Mouse (Mus musculus) heart, postnatal 14 days (tissue): Measurements from ENCODE around the gene Pamr1. TPM values are rescaled to one million over a fixed set of nuclear protein-coding genes. Genes with fewer than 3 reads are reported as not detected.

Experiments used
- DNase-seq, 2 experiments: peaks; one replicate each; pipeline ENCODE4 v3.0.0; 2021 to 2022
- intact Hi-C: fragments of 180-260 bp; cut with DNase I; formaldehyde crosslinking; loops from one replicate; pipeline ENCODE4 v1.15.1; 2025
- total RNA-seq, 2 experiments: library from RNA; stranded (reverse); gene quantifications; 2 replicates each; pipeline ENCODE4 v1.2.3; 2021

Gene Pamr1
- total RNA-seq, 2 experiments from 2014 or later: 4.6 to 6.0 TPM

- DNase-seq: no peak
- intact Hi-C loops: loop anchor here (10.0 kb wide), 1 partner anchor 189 kb away; no protein-coding TSS in a partner anchor
Measured at GRCm38 (mm10) chr2:102595395-102596130, 45.8 kb downstream of the Pamr1 start.

- DNase-seq: no peak
- intact Hi-C loops: loop anchor here (10.0 kb wide), 1 partner anchor 186 kb away; no protein-coding TSS in a partner anchor
Measured at GRCm38 (mm10) chr2:102598911-102599721, 49.3 kb downstream of the Pamr1 start.

DNA sequence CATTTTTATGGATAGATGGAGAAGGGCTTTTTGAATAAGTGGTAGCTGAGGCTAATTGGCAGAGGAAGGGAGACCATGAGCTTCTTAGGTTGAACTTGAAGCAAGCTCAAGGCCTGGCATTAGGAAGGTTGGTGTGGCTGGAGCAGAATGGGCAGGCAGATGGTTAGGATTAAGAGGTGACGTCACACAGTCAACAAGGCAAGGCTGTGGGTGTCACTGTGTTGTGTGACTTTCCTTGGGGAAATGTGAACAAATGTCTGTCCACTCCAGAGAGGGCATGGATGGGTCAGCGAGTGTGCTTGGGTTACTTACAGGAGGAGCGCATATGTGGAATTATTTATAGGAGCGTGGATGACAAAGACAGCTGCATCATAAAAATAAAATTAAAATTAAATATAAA lies 50.7 kb downstream of the Pamr1 start:
- intact Hi-C loops: no loop called here
- no peak for DNase-seq

GRCm38 (mm10) chr2:102610485-102610884 lies 60.7 kb downstream of the Pamr1 start:
- intact Hi-C loops: no loop called here
- no peak for DNase-seq

DNA sequence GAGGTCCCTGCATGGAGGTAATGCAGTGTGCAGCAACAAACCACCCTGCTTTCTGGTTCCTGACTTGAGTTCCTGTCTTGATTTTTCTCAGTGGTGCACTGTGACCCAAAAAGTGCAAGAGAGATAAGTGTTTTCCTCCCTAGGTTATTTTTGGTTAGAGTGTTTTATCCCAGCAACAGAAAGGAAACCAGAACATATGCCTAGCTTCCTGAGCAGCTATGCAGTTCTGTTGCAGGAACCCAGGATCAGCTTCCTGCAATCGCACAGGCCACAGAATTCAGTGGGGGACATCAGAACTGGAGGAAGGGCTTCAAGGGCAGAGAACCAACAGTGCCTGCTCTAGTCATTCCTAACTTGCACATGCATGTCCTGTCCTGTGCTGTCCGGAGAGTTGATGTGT lies 66.8 kb downstream of the Pamr1 start:
- DNase-seq: no peak
- intact Hi-C loops: no loop called here

GRCm38 (mm10) chr2:102620744-102621429 lies 71.1 kb downstream of the Pamr1 start:
- intact Hi-C loops: no loop called here
- DNase-seq: no peak

DNA sequence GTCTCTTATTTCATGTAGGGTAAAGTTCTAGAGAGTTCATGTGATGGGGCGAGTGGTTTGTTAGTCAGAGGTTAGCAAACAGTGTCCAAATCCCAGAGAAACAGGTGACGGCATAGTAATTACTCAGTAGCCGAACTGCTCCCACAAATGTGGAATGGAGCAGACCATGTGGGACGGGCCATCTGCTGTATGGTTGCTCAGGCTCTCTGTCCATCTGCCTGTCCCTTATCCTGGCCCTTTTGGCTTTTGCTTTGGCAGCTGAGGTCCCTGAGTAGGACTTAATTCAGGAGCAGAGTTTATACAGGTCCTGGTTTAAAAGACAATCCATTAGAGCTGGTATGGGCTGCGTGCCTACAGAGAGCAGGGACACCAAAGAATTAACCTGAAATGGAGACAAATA lies 72.4 kb downstream of the Pamr1 start:
- DNase-seq: no peak
- intact Hi-C loops: no loop called here

DNA sequence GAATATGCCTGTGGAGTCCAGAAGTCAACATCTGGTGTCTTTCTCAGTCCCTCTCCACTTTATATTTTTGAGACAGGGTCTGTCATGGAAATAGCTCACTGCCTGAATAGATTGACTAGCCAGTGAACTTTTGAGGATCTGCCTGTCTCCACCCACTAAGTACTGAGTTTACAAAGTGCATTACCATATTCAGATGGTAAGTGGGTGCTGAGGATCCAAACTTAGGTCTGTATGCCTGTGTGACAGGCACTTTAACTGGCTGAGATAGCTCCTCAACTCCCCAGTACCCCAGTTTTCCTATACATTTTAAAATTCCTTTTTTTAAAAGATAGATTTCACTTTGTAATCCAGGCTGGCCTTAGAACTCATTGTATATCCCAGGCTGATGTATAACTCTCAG lies 73.1 kb downstream of the Pamr1 start:
- intact Hi-C loops: no loop called here
- no peak for DNase-seq

GRCm38 (mm10) chr2:102624538-102624937 lies 74.7 kb downstream of the Pamr1 start:
- intact Hi-C loops: no loop called here
- no peak for DNase-seq

GRCm38 (mm10) chr2:102632361-102632760 lies 82.5 kb downstream of the Pamr1 start:
- intact Hi-C loops: no loop called here
- no peak for DNase-seq

GRCm38 (mm10) chr2:102634010-102634409 lies 84.2 kb downstream of the Pamr1 start:
- intact Hi-C loops: no loop called here
- no peak for DNase-seq

DNA sequence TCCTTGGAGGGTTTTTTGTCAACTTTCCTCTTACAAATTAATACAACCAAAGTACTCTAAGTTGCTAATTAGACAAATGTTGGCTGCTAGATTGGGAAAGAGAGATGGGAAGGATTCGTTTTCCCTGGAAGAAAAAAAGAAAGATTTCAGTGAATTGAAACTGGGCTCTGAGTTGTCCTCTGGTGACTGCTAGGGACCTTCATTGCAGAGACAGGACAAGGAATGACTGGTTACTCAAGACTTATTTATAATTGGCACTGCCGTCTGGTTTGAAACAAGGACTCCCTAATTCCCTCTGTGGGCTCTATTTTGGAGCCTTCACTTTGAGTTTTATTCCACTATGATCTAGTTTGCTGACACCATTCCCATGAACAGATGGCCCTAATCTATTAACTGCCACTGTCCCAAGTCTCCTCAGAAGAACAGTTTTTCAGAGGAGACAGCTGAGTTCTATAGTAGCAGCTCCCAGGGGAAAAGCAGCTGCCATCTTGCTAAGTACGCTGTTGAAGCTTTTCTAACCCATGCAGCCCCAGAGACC lies 85.8 kb downstream of the Pamr1 start:
- peak in 1 of 2 experiments; percentile 7 for DNase-seq
- intact Hi-C loops: no loop called here

DNA sequence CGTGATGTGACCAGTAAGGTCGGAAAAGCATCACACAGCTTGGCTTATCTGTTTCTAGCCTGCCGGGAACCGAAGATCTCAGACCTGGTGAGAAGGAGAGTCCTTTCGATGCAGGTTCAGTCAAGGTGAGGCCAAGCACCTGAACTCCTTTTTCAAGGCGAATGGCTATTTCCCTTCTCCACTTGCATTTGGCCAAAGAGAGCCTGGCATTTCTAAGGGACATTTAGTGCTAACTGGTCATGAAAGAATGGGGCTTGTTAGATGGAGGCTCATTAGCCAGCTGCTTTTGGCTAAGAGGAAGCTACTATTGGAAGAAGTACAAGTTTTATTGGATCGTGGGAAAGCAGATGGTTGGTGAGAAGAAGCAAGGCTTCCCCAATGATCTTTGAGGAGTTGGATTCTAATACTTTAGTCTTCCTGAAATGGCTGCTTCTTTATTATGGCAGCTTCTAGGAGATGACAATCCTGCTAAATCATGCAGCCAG lies 86.3 kb downstream of the Pamr1 start:
- intact Hi-C loops: no loop called here
- DNase-seq: no peak

GRCm38 (mm10) chr2:102638140-102638539 lies 88.3 kb downstream of the Pamr1 start:
- DNase-seq: no peak
- intact Hi-C loops: no loop called here

GRCm38 (mm10) chr2:102638690-102639089 lies 88.9 kb downstream of the Pamr1 start:
- no peak for DNase-seq
- intact Hi-C loops: no loop called here

- intact Hi-C loops: no loop called here
- DNase-seq: no peak
Measured at GRCm38 (mm10) chr2:102648845-102649500, 99.2 kb downstream of the Pamr1 start.

GRCm38 (mm10) chr2:102650322-102650721 lies 100.5 kb downstream of the Pamr1 start:
- DNase-seq: no peak
- intact Hi-C loops: no loop called here

DNA sequence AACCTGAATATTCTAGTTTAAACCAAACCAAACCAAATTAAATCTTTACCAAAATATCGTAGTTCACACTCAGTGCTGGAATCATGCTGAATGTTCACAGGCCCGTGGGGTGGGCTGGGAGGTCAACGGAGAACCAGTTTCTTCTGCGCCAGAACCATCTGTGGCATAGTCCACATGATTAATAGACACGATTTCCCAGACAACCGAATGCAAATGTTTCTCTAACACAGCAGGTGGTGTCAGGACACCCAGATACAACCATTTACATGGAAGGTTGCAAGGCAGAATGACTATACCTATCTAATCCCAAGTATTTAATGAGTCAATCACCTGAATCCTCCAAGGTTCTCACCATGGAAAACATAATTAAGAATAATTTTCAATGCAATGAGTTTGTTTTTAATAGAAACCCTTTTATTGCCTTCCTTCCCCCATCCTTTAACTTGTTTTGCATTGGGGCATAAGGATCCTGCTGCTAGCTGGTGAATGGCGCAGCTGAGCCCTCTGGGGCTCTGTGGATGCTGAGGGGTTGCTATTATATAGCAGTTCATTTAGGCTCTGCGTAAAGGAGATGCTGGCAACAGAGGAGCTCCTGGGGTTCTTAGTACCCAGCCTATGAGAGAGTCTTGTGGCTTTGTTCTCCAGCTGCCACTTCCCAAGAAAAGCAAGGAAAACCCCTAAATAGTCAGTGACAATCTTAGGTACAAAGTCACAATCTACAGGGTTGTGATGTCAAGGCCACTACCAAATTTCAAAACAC lies 106.3 kb downstream of the Pamr1 start:
- DNase-seq: no peak
- intact Hi-C loops: no loop called here

GRCm38 (mm10) chr2:102657726-102658125 lies 107.9 kb downstream of the Pamr1 start:
- DNase-seq: no peak
- intact Hi-C loops: no loop called here
